ENCODE assay signal across 22 mouse cellular contexts in genomic region chr11:4305090-4305489, GRCm38 (mm10). TPM values are rescaled to one million over a fixed set of nuclear protein-coding genes. Genes with fewer than 3 reads are reported as not detected.
DNase-seq lines count a peak whose midpoint lies in the region; TF ChIP-seq lines count a peak whose summit lies in the region.
"Had no signal": no experiment of that assay in that cellular context is flagged by ENCODE, and none has a peak within 500 bp of the region (broad histone marks: within the 10 kb centered on the region; RNA-seq: fewer than 3 reads in every experiment).

No protein-coding gene starts in this region.

- no peak for TF ChIP-seq RAD21 in MEL (IDR thresholded peaks at IDR 0.05; ENCODE audit: low read depth, low read length)

- H3K9me3 ChIP-seq in MEL (replicated peaks; ENCODE audit: insufficient read depth, low read length), result no peaks in the 10 kb centered on the region
- H3K9me3 ChIP-seq: embryonic facial prominence, embryonic 13.5 days; embryonic facial prominence, embryonic 15.5 days; forebrain, embryonic 10.5 days; forebrain, embryonic 12.5 days; G1E had no signal

- peaks cover 0 to 2% of the 10 kb centered on the region in 2 experiments; a peak in 1 of 4 replicates for H3K36me3 ChIP-seq in MEL (ENCODE audit: control insufficient read depth in 1 of 2, insufficient read depth in 2 of 2, low read length in 2 of 2)
- H3K36me3 ChIP-seq: embryonic facial prominence, embryonic 13.5 days; embryonic facial prominence, embryonic 15.5 days; forebrain, embryonic 10.5 days; forebrain, embryonic 12.5 days; G1E had no signal

- H3K4me3 ChIP-seq in MEL (ENCODE audit: control insufficient read depth in 1 of 2, insufficient read depth in 1 of 2, low read depth in 2 of 2, low read length in 2 of 2), result no peak overlapping the region
- H3K4me3 ChIP-seq: embryonic facial prominence, embryonic 13.5 days; embryonic facial prominence, embryonic 15.5 days; erythroblast, embryonic 14.5 days; forebrain, embryonic 10.5 days; forebrain, embryonic 12.5 days had no signal

- DNase-seq in heart, adult 11 months, result peak; percentile 52
- no peak for DNase-seq in heart, postnatal 36 days
- DNase-seq in MEL (ENCODE audit: low read depth, low spot score), result no peak
- DNase-seq in embryo, embryonic 10 days (ENCODE audit: low spot score), result no peak
- no peak for DNase-seq in left cerebral cortex, adult 9 months (ENCODE audit: low spot score in 2 of 2)
- DNase-seq: adrenal gland, adult 8-10 months; adrenal gland, postnatal 14 days; adrenal gland, postnatal 36 days; B cell, adult 2 months; cerebellum, adult 11-12 months; cerebellum, adult 2 months; cerebellum, adult 9-10 months; cerebellum, postnatal 10 days; cerebellum, postnatal 25 days; embryo, embryonic 11 days had no signal

- no peaks in the 10 kb centered on the region for H3K27me3 ChIP-seq in MEL (ENCODE audit: control insufficient read depth in 1 of 2, insufficient read depth in 2 of 2, low read length in 2 of 2)
- H3K27me3 ChIP-seq: embryonic facial prominence, embryonic 13.5 days; embryonic facial prominence, embryonic 15.5 days had no signal

- TF ChIP-seq POLR2A in MEL (IDR thresholded peaks at IDR 0.05; ENCODE audit: control insufficient read depth in 1 of 2, insufficient read depth in 1 of 2, low read depth in 1 of 2, low read length in 2 of 2, poor library complexity in 1 of 2), result no peak

- H3K4me1 ChIP-seq in MEL (ENCODE audit: control insufficient read depth in 1 of 2, insufficient read depth in 2 of 2, low read length in 2 of 2), result peaks cover 3 to 10% of the 10 kb centered on the region in 2 experiments

- H3K79me2 ChIP-seq in MEL (ENCODE audit: control insufficient read depth, insufficient read depth, low read length, poor library complexity), result no peaks in the 10 kb centered on the region

- intact Hi-C loops in heart, postnatal 36 days (cut with DNase I), result no loop called here

- no peak for TF ChIP-seq EP300 in MEL (IDR thresholded peaks at IDR 0.05; ENCODE audit: low read depth in 1 of 2, low read length in 2 of 2)

- no peak overlapping the region for H3K9ac ChIP-seq in MEL (ENCODE audit: control insufficient read depth, low read depth, low read length, poor library complexity, severe bottlenecking)
- H3K9ac ChIP-seq: embryonic facial prominence, embryonic 13.5 days; embryonic facial prominence, embryonic 15.5 days; forebrain, embryonic 12.5 days had no signal

- no peak overlapping the region for H3K27ac ChIP-seq in MEL (ENCODE audit: control insufficient read depth, low read depth, low read length)
- H3K27ac ChIP-seq: embryonic facial prominence, embryonic 13.5 days; embryonic facial prominence, embryonic 15.5 days; forebrain, embryonic 10.5 days; forebrain, embryonic 12.5 days had no signal

- no peak for TF ChIP-seq CTCF in MEL (IDR thresholded peaks at IDR 0.05 in 2 of 3, conservative IDR thresholded peaks at IDR 0.05 in 1 of 3; ENCODE audit: control insufficient read depth in 1 of 3, insufficient read depth in 1 of 3, low read depth in 2 of 3, low read length in 3 of 3, poor library complexity in 1 of 3, severe bottlenecking in 1 of 3)

TF ChIP-seq in MEL, 35 proteins besides CTCF, POLR2A, EP300 and RAD21:
- no peak for TF ChIP-seq TAL1 (IDR thresholded peaks at IDR 0.05; ENCODE audit: low read length)
- peak; percentile 86 for TF ChIP-seq MAFK (IDR thresholded peaks at IDR 0.05; ENCODE audit: borderline replicate concordance, low read depth, low read length)
TF ChIP-seq in MEL: peak in this region for 1.

RNA-seq across cellular contexts. Expression of gene Lif, which starts 47.7 kb away (rescaled TPM):
- total RNA-seq in heart, postnatal 36 days (2021), result under 1 TPM; 0.16 to 0.50 TPM
- total RNA-seq in MEL (2012; rRNA removed), result 0.10 and 0.27 TPM in 2 replicates
- polyA plus RNA-seq in MEL (2012; ENCODE audit: insufficient read depth in 1 of 2, insufficient read length in 2 of 2, low read depth in 1 of 2, low replicate concordance in 2 of 2, missing spikeins in 1 of 2), result under 1 TPM in 1 of 2 experiments, not detected in 1; 0.31 TPM
- polyA plus RNA-seq: erythroblast, embryonic 14.5 days; forebrain, embryonic 12.5 days; forebrain, embryonic 14.5 days had no signal
